Mouse (Mus musculus) brown adipose tissue, adult 24 weeks (tissue): ENCODE measurements at regions not wholly inside any gene's neighbourhood (a gene's known extent, or its start where the extent isn't known, plus 50 kb on each side); places are given as distances from the start of the nearest gene placed in this dataset.

Source experiments
- H3K27ac ChIP-seq: fragments of 200-500 bp; replicated peaks from 2 replicates; pipeline ENCODE4 v1.5.1; 2012; ENCODE audit warnings: low read depth, mild to moderate bottlenecking, low read length
- H3K4me1 ChIP-seq: fragments of 200-500 bp; 2 replicates; pipeline ENCODE4 v1.6.1; 2012; ENCODE audit warnings: low read length, mixed read lengths; ENCODE audit not compliant: control insufficient read depth, insufficient read depth, insufficient read length
- H3K4me3 ChIP-seq: fragments of 200-500 bp; 2 replicates; pipeline ENCODE4 v1.5.1; 2012; ENCODE audit warnings: low read depth, mild to moderate bottlenecking, low read length, moderate library complexity; ENCODE audit not compliant: insufficient read depth

GRCm38 (mm10) chr5:91892338-91892737 lies 70.5 kb downstream of the Rchy1 start:
- Histone ChIP-seq H3K4me1 (no peaks in the 10 kb centered on the region), H3K4me3 (no peak overlapping the region), H3K27ac (no peak overlapping the region)

- no peaks in the 10 kb centered on the region for H3K4me1 ChIP-seq
- no peak overlapping the region for H3K27ac ChIP-seq
- no peak overlapping the region for H3K4me3 ChIP-seq
Observed at GRCm38 (mm10) chr5:91881771-91882170, 81.1 kb downstream of the Rchy1 start.

- H3K4me3 ChIP-seq = no peak overlapping the region
- H3K4me1 ChIP-seq = no peaks in the 10 kb centered on the region
- H3K27ac ChIP-seq = no peak overlapping the region
Observed at GRCm38 (mm10) chr5:91880231-91880630, 82.6 kb downstream of the Rchy1 start.

- Histone ChIP-seq H3K4me3 (no peak overlapping the region), H3K4me1 (no peaks in the 10 kb centered on the region), H3K27ac (no peak overlapping the region)
Observed at GRCm38 (mm10) chr5:91878627-91879026, 84.2 kb downstream of the Rchy1 start.

GRCm38 (mm10) chr5:91876682-91877031 lies 86.2 kb downstream of the Rchy1 start:
- H3K4me3 ChIP-seq = no peak overlapping the region
- H3K27ac ChIP-seq = no peak overlapping the region
- H3K4me1 ChIP-seq = no peaks in the 10 kb centered on the region

GRCm38 (mm10) chr5:91875875-91876681 lies 86.8 kb downstream of the Rchy1 start:
- Histone ChIP-seq H3K4me3 (no peak overlapping the region), H3K27ac (no peak overlapping the region), H3K4me1 (no peaks in the 10 kb centered on the region)

GRCm38 (mm10) chr5:91872816-91873215 lies 90.1 kb downstream of the Rchy1 start:
- Histone ChIP-seq H3K4me3 (no peak overlapping the region), H3K4me1 (no peaks in the 10 kb centered on the region), H3K27ac (no peak overlapping the region)

- Histone ChIP-seq H3K27ac (no peak overlapping the region), H3K4me3 (no peak overlapping the region), H3K4me1 (no peaks in the 10 kb centered on the region)
Observed at GRCm38 (mm10) chr5:91869791-91870190, 93.1 kb downstream of the Rchy1 start.

- Histone ChIP-seq H3K4me3 (no peak overlapping the region), H3K27ac (no peak overlapping the region), H3K4me1 (no peaks in the 10 kb centered on the region)
Observed at GRCm38 (mm10) chr5:91866184-91866583, 96.7 kb downstream of the Rchy1 start.

- H3K4me3 ChIP-seq = no peak overlapping the region
- H3K4me1 ChIP-seq = no peaks in the 10 kb centered on the region
- no peak overlapping the region for H3K27ac ChIP-seq
Observed at GRCm38 (mm10) chr5:91865365-91865764, 97.5 kb downstream of the Rchy1 start.

GRCm38 (mm10) chr5:91862843-91863242 lies 100.0 kb downstream of the Rchy1 start:
- Histone ChIP-seq H3K27ac (no peak overlapping the region), H3K4me3 (no peak overlapping the region), H3K4me1 (no peaks in the 10 kb centered on the region)

- H3K27ac ChIP-seq = no peak overlapping the region
- no peak overlapping the region for H3K4me3 ChIP-seq
Observed at GRCm38 (mm10) chr5:91862243-91862642, 100.6 kb downstream of the Rchy1 start.

GRCm38 (mm10) chr5:91861440-91862187 lies 101.3 kb downstream of the Rchy1 start:
- no peak overlapping the region for H3K4me3 ChIP-seq
- H3K4me1 ChIP-seq = no peaks in the 10 kb centered on the region
- H3K27ac ChIP-seq = no peak overlapping the region

More at GRCm38 (mm10) chr5:91862243-91862642, 100.6 kb downstream of the Rchy1 start:
- no peaks in the 10 kb centered on the region for H3K4me1 ChIP-seq

GRCm38 (mm10) chr5:91860489-91860888 lies 102.4 kb downstream of the Rchy1 start:
- no peak overlapping the region for H3K27ac ChIP-seq
- no peak overlapping the region for H3K4me3 ChIP-seq
- no peaks in the 10 kb centered on the region for H3K4me1 ChIP-seq

- H3K4me3 ChIP-seq = no peak overlapping the region
- no peak overlapping the region for H3K27ac ChIP-seq
- H3K4me1 ChIP-seq = no peaks in the 10 kb centered on the region
Observed at GRCm38 (mm10) chr5:91852330-91852729, 110.5 kb downstream of the Rchy1 start.
